Mouse (Mus musculus) ES-E14 (cell line): ENCODE measurements at regions not wholly inside any gene's neighbourhood (a gene's known extent, or its start where the extent isn't known, plus 50 kb on each side); places are given as distances from the start of the nearest gene placed in this dataset.
"Not testable (repeated sequence)": the region's sequence is repeated elsewhere in the genome, so short reads cannot be mapped to it uniquely, and the experiment has no call there.

Experiments used
- ZC3H11A ChIP-seq: IDR thresholded peaks from 2 replicates; pipeline ENCODE4 v1.6.1; 2012; ENCODE audit warnings: low read depth, mild to moderate bottlenecking, inconsistent platforms, low read length, borderline replicate concordance
- ZNF384 ChIP-seq: IDR thresholded peaks from 2 replicates; pipeline ENCODE4 v1.6.1; 2012; ENCODE audit warnings: low read depth, low read length, inconsistent platforms

DNA sequence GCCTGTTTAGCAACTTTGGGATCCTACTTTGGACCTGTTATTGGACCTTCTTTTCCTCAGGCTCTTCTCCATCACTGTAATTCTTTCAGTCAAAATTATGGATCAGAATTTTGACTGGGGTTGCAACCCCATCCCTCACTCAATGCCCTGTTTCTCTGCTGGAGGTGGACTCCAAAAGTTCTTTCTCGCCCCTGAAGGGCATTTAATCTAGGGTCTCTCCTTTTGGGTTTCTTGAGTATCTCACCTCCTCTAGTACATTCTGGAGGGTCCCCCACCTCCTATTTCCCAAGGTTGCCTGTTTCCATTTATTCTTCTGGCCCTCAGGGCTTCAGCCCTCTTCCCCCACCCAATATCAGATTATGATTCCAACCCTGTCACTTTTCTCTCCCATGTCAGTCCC lies 56.9 kb upstream of the Zfp988 start:
- TF ChIP-seq ZC3H11A, ZNF384: not testable (repeated sequence)
